In genomic region chr8:118004391-118004851, GRCm38 (mm10) we compare ENCODE assay signal across 14 mouse cellular contexts.
DNase-seq lines count a peak whose midpoint lies in the region; ATAC-seq and TF ChIP-seq lines count a peak whose summit lies in the region.
"Had no signal": no experiment of that assay in that cellular context is flagged by ENCODE, and none has a peak within 500 bp of the region (broad histone marks: within the 10 kb centered on the region; RNA-seq: fewer than 3 reads in every experiment).

No protein-coding gene starts in this region.

- ATAC-seq in midbrain, embryonic 12.5 days (ENCODE audit: low FRiP score, low read depth), result peak; percentile 44
- no peak for ATAC-seq in midbrain, postnatal 0 days (ENCODE audit: low FRiP score)
- ATAC-seq in embryonic facial prominence, embryonic 11.5 days (replicated peaks; ENCODE audit: insufficient number of reproducible peaks, low FRiP score, low TSS enrichment, low read depth), result peak; percentile 78
- ATAC-seq in forebrain, embryonic 16.5 days, result peak; percentile 94
- ATAC-seq in stomach, postnatal 0 days (ENCODE audit: low FRiP score, low TSS enrichment), result no peak

- H3K36me3 ChIP-seq in midbrain, embryonic 12.5 days, result no peaks in the 10 kb centered on the region
- H3K36me3 ChIP-seq in midbrain, postnatal 0 days (ENCODE audit: insufficient read depth, low read length), result no peaks in the 10 kb centered on the region
- no peaks in the 10 kb centered on the region for H3K36me3 ChIP-seq in embryonic facial prominence, embryonic 11.5 days (replicated peaks; ENCODE audit: control insufficient read depth, insufficient read depth, low read depth, low read length)
- H3K36me3 ChIP-seq in forebrain, embryonic 16.5 days (ENCODE audit: control insufficient read depth, insufficient read depth), result no peaks in the 10 kb centered on the region
- H3K36me3 ChIP-seq in stomach, postnatal 0 days (ENCODE audit: control insufficient read depth, insufficient read depth, low read length), result no peaks in the 10 kb centered on the region
- H3K36me3 ChIP-seq: embryonic facial prominence, embryonic 15.5 days; heart, embryonic 10.5 days; limb, embryonic 12.5 days had no signal

- no peak for DNase-seq in midbrain, postnatal 0 days (ENCODE audit: low spot score)
- DNase-seq in embryonic facial prominence, embryonic 11.5 days (ENCODE audit: low spot score), result peak; percentile 56
- DNase-seq in retina, postnatal 1 day, result peak; percentile 98
- no peak for DNase-seq in layer of hippocampus, postnatal 14 days (ENCODE audit: low spot score in 2 of 2)
- DNase-seq in stomach, postnatal 0 days (ENCODE audit: low spot score), result no peak
- DNase-seq: adrenal gland, postnatal 36 days; cerebellum, adult 11-12 months; lung, adult 18-20 months had no signal

- no peaks in the 10 kb centered on the region for H3K9me3 ChIP-seq in midbrain, embryonic 12.5 days
- H3K9me3 ChIP-seq in midbrain, postnatal 0 days (ENCODE audit: low read length), result no peaks in the 10 kb centered on the region
- no peaks in the 10 kb centered on the region for H3K9me3 ChIP-seq in embryonic facial prominence, embryonic 11.5 days (replicated peaks; ENCODE audit: control insufficient read depth, low read length)
- H3K9me3 ChIP-seq in forebrain, embryonic 16.5 days (ENCODE audit: control insufficient read depth, low read length), result no peaks in the 10 kb centered on the region
- no peaks in the 10 kb centered on the region for H3K9me3 ChIP-seq in stomach, postnatal 0 days (ENCODE audit: control insufficient read depth, low read length)
- H3K9me3 ChIP-seq: embryonic facial prominence, embryonic 15.5 days; heart, embryonic 10.5 days; limb, embryonic 12.5 days had no signal

- WGBS in midbrain, embryonic 12.5 days, result 59% methylated on average over 7 of the region's 7 CpGs
- WGBS in midbrain, postnatal 0 days, result 57% methylated on average over 7 of the region's 7 CpGs
- WGBS in embryonic facial prominence, embryonic 11.5 days, result 24% methylated on average over 7 of the region's 7 CpGs
- 10% methylated on average over 7 of the region's 7 CpGs for WGBS in forebrain, embryonic 16.5 days
- WGBS in stomach, postnatal 0 days, result 40% methylated on average over 7 of the region's 7 CpGs

- no peak overlapping the region for H3K4me3 ChIP-seq in midbrain, embryonic 12.5 days
- H3K4me3 ChIP-seq in midbrain, postnatal 0 days (ENCODE audit: low read depth, low read length), result no peak overlapping the region
- H3K4me3 ChIP-seq in embryonic facial prominence, embryonic 11.5 days (ENCODE audit: low read depth, low read length), result no peak overlapping the region
- H3K4me3 ChIP-seq in forebrain, embryonic 16.5 days (replicated peaks; ENCODE audit: low read length), result no peak overlapping the region
- H3K4me3 ChIP-seq in stomach, postnatal 0 days (ENCODE audit: low read depth, low read length), result no peak overlapping the region
- H3K4me3 ChIP-seq: embryonic facial prominence, embryonic 15.5 days; heart, embryonic 10.5 days; limb, embryonic 12.5 days had no signal

- H3K27ac ChIP-seq in midbrain, embryonic 12.5 days (replicated peaks), result no peak overlapping the region
- H3K27ac ChIP-seq in midbrain, postnatal 0 days (ENCODE audit: low read depth, low read length), result no peak overlapping the region
- no peak overlapping the region for H3K27ac ChIP-seq in embryonic facial prominence, embryonic 11.5 days (replicated peaks; ENCODE audit: low read depth, low read length)
- H3K27ac ChIP-seq in forebrain, embryonic 16.5 days (ENCODE audit: low read length), result no peak overlapping the region
- H3K27ac ChIP-seq in stomach, postnatal 0 days (replicated peaks), result no peak overlapping the region
- H3K27ac ChIP-seq: embryonic facial prominence, embryonic 15.5 days; heart, embryonic 10.5 days; hindbrain, embryonic 14.5 days; limb, embryonic 12.5 days had no signal

- H3K4me2 ChIP-seq in midbrain, embryonic 12.5 days (replicated peaks), result no peak overlapping the region
- H3K4me2 ChIP-seq in midbrain, postnatal 0 days (ENCODE audit: low read depth, low read length, poor library complexity, severe bottlenecking), result no peak overlapping the region
- H3K4me2 ChIP-seq in embryonic facial prominence, embryonic 11.5 days (ENCODE audit: low read depth, low read length), result no peak overlapping the region
- H3K4me2 ChIP-seq in forebrain, embryonic 16.5 days (ENCODE audit: low read length), result no peak overlapping the region
- H3K4me2 ChIP-seq in stomach, postnatal 0 days (replicated peaks; ENCODE audit: low read depth), result no peak overlapping the region
- H3K4me2 ChIP-seq: embryonic facial prominence, embryonic 15.5 days; hindbrain, embryonic 14.5 days; limb, embryonic 12.5 days had no signal

- TF ChIP-seq EP300 in stomach, postnatal 0 days (optimal IDR thresholded peaks at IDR 0.05), result no peak

- H3K4me1 ChIP-seq in midbrain, embryonic 12.5 days, result peaks cover 9% of the 10 kb centered on the region; the same call in 1 of the 2 replicates
- no peaks in the 10 kb centered on the region for H3K4me1 ChIP-seq in midbrain, postnatal 0 days (ENCODE audit: insufficient read depth, low read length)
- H3K4me1 ChIP-seq in embryonic facial prominence, embryonic 11.5 days (ENCODE audit: control insufficient read depth, insufficient read depth, low read length), result no peaks in the 10 kb centered on the region
- H3K4me1 ChIP-seq in forebrain, embryonic 16.5 days (replicated peaks; ENCODE audit: control insufficient read depth, insufficient read depth, low read length), result peaks cover 9% of the 10 kb centered on the region
- no peaks in the 10 kb centered on the region for H3K4me1 ChIP-seq in stomach, postnatal 0 days (replicated peaks; ENCODE audit: control insufficient read depth, insufficient read depth)

- H3K9ac ChIP-seq in midbrain, embryonic 12.5 days (replicated peaks), result no peak overlapping the region
- no peak overlapping the region for H3K9ac ChIP-seq in midbrain, postnatal 0 days (replicated peaks; ENCODE audit: low read length, poor library complexity, severe bottlenecking)
- no peak overlapping the region for H3K9ac ChIP-seq in embryonic facial prominence, embryonic 11.5 days (replicated peaks; ENCODE audit: low read length)
- no peak overlapping the region for H3K9ac ChIP-seq in forebrain, embryonic 16.5 days (replicated peaks; ENCODE audit: low read depth, low read length)
- no peak overlapping the region for H3K9ac ChIP-seq in stomach, postnatal 0 days (ENCODE audit: low read length)
- H3K9ac ChIP-seq: embryonic facial prominence, embryonic 15.5 days; hindbrain, embryonic 14.5 days; limb, embryonic 12.5 days had no signal

- no peak for TF ChIP-seq CTCF in midbrain, postnatal 0 days (IDR thresholded peaks at IDR 0.05)
- TF ChIP-seq CTCF in stomach, postnatal 0 days (IDR thresholded peaks at IDR 0.05; ENCODE audit: low read depth), result no peak

- H3K27me3 ChIP-seq in midbrain, embryonic 12.5 days, result no peaks in the 10 kb centered on the region
- H3K27me3 ChIP-seq in midbrain, postnatal 0 days (ENCODE audit: insufficient read depth, low read length), result no peaks in the 10 kb centered on the region
- H3K27me3 ChIP-seq in embryonic facial prominence, embryonic 11.5 days (ENCODE audit: control insufficient read depth, insufficient read depth, low read length), result no peaks in the 10 kb centered on the region
- no peaks in the 10 kb centered on the region for H3K27me3 ChIP-seq in forebrain, embryonic 16.5 days (replicated peaks; ENCODE audit: control insufficient read depth, insufficient read depth, low read length)
- no peaks in the 10 kb centered on the region for H3K27me3 ChIP-seq in stomach, postnatal 0 days (ENCODE audit: control insufficient read depth, insufficient read depth, low read length)

Comparison
In these comparisons a context has a peak if more than half of its experiments do, and no peak if none do; other contexts are left out.
1. ATAC-seq: peak in midbrain, embryonic 12.5 days (single experiment), embryonic facial prominence, embryonic 11.5 days (single experiment) and forebrain, embryonic 16.5 days (single experiment); none in midbrain, postnatal 0 days (single experiment) and stomach, postnatal 0 days (single experiment).
2. DNase-seq: peak in embryonic facial prominence, embryonic 11.5 days (single experiment) and retina, postnatal 1 day (single experiment); none in midbrain, postnatal 0 days (single experiment), layer of hippocampus, postnatal 14 days (0 of 2) and stomach, postnatal 0 days (single experiment).